Mouse (Mus musculus) heart, embryonic 12.5 days (tissue): ENCODE results near the gene Rap1gds1. TPM values are rescaled to one million over a fixed set of nuclear protein-coding genes. Genes with fewer than 3 reads are reported as not detected.

Source experiments
- ATAC-seq: fragments of 200-750 bp; cut with Nextera tagmentation; 2 replicates; pipeline ENCODE4 v1.8.0; 2017; ENCODE audit warnings: moderate TSS enrichment, moderate library complexity; ENCODE audit not compliant: insufficient number of reproducible peaks, low FRiP score
- H3K27ac ChIP-seq: fragments of 300-500 bp; sonication (generic); 2 replicates; pipeline ENCODE4 v1.5.1; 2016; ENCODE audit warnings: mild to moderate bottlenecking, moderate library complexity; ENCODE audit not compliant: poor library complexity, severe bottlenecking
- H3K27me3 ChIP-seq: fragments of 300-500 bp; sonication (generic); replicated peaks from 2 replicates; pipeline ENCODE4 v1.6.1; 2016; ENCODE audit warnings: mild to moderate bottlenecking, moderate library complexity
- H3K36me3 ChIP-seq: fragments of 300-500 bp; sonication (generic); 2 replicates; pipeline ENCODE4 v1.6.1; 2016; ENCODE audit warnings: mild to moderate bottlenecking, moderate library complexity
- H3K4me1 ChIP-seq: fragments of 300-500 bp; sonication (generic); replicated peaks from 2 replicates; pipeline ENCODE4 v1.6.1; 2016; ENCODE audit warnings: mild to moderate bottlenecking
- H3K4me2 ChIP-seq: fragments of 300-500 bp; sonication (generic); 2 replicates; pipeline ENCODE4 v1.6.1; 2016; ENCODE audit warnings: mild to moderate bottlenecking, moderate library complexity
- H3K4me3 ChIP-seq: fragments of 300-500 bp; sonication (generic); 2 replicates; pipeline ENCODE4 v1.5.1; 2016; ENCODE audit warnings: mild to moderate bottlenecking
- H3K9ac ChIP-seq: fragments of 300-500 bp; sonication (generic); 2 replicates; pipeline ENCODE4 v1.6.1; 2016; ENCODE audit warnings: mild to moderate bottlenecking, moderate library complexity
- H3K9me3 ChIP-seq: fragments of 300-500 bp; sonication (generic); replicated peaks from 2 replicates; pipeline ENCODE4 v1.6.1; 2016; ENCODE audit warnings: mild to moderate bottlenecking, moderate library complexity
- WGBS: fragments of 180-500 bp; shearing (Covaris S2); methylation state at CpG from one replicate; pipeline ENCODE4 v1.1.7; 2016; 5-methylcytosine and 5-hydroxymethylcytosine counted together
- polyA plus RNA-seq: library from polyadenylated mRNA; unstranded; fragments of >200 nt; fragmentation: Nextera tagmentation; extraction: Ambion mirVana; gene quantifications from 2 replicates; pipeline ENCODE4 v1.2.1, GENCODE M21; 2016

Rap1gds1 gene
- polyA plus RNA-seq, 1 experiment from 2014 or later: 58.8 TPM

- 75% methylated on average over 9 of the region's 9 CpGs for WGBS
- no peaks in the 10 kb centered on the region for H3K27me3 ChIP-seq
- no peak overlapping the region for H3K27ac ChIP-seq
- ATAC-seq: no peak
- no peak overlapping the region for H3K4me2 ChIP-seq
- H3K9ac ChIP-seq: no peak overlapping the region
- H3K4me3 ChIP-seq: no peak overlapping the region
- 0 out of 2 replicates have a peak, but pooled peaks cover 3% of the 10 kb centered on the region for H3K9me3 ChIP-seq
- no peaks in the 10 kb centered on the region for H3K4me1 ChIP-seq
- H3K36me3 ChIP-seq: peaks cover 51% of the 10 kb centered on the region
Measured at GRCm38 (mm10) chr3:138941604-138942003, 133.4 kb downstream of the Rap1gds1 start.

GRCm38 (mm10) chr3:138937241-138937640, 137.8 kb downstream of the Rap1gds1 start:
- no peak for ATAC-seq
- no peak overlapping the region for H3K27ac ChIP-seq
- no peaks in the 10 kb centered on the region for H3K9me3 ChIP-seq
- no peak overlapping the region for H3K4me3 ChIP-seq
- 94% methylated on average over 10 of the region's 10 CpGs for WGBS
- H3K4me1 ChIP-seq: no peaks in the 10 kb centered on the region
- no peaks in the 10 kb centered on the region for H3K27me3 ChIP-seq
- no peak overlapping the region for H3K9ac ChIP-seq
- no peak overlapping the region for H3K4me2 ChIP-seq
- peaks cover 44% of the 10 kb centered on the region for H3K36me3 ChIP-seq

GRCm38 (mm10) chr3:138936780-138937179, 138.2 kb downstream of the Rap1gds1 start:
- 90% methylated on average over 8 of the region's 8 CpGs for WGBS
- Histone ChIP-seq H3K4me1 (no peaks in the 10 kb centered on the region), H3K9me3 (no peaks in the 10 kb centered on the region), H3K4me3 (no peak overlapping the region), H3K4me2 (no peak overlapping the region), H3K36me3 (peaks cover 44% of the 10 kb centered on the region), H3K27me3 (no peaks in the 10 kb centered on the region), H3K9ac (no peak overlapping the region), H3K27ac (no peak overlapping the region)
- no peak for ATAC-seq

- Histone ChIP-seq H3K9me3 (no peaks in the 10 kb centered on the region), H3K36me3 (peaks cover 35% of the 10 kb centered on the region), H3K4me2 (no peak overlapping the region), H3K9ac (no peak overlapping the region), H3K4me1 (no peaks in the 10 kb centered on the region), H3K27me3 (no peaks in the 10 kb centered on the region), H3K4me3 (no peak overlapping the region), H3K27ac (no peak overlapping the region)
- no peak for ATAC-seq
- WGBS: 90% methylated on average over 4 of the region's 4 CpGs
Measured at GRCm38 (mm10) chr3:138927437-138927836, 147.6 kb downstream of the Rap1gds1 start.

- H3K9me3 ChIP-seq: no peaks in the 10 kb centered on the region
- H3K4me3 ChIP-seq: no peak overlapping the region
- 75% methylated on average over 8 of the region's 8 CpGs for WGBS
- peaks cover 31% of the 10 kb centered on the region for H3K36me3 ChIP-seq
- ATAC-seq: no peak
- H3K27ac ChIP-seq: no peak overlapping the region
- H3K4me1 ChIP-seq: no peaks in the 10 kb centered on the region
- H3K27me3 ChIP-seq: no peaks in the 10 kb centered on the region
- H3K4me2 ChIP-seq: no peak overlapping the region
- no peak overlapping the region for H3K9ac ChIP-seq
Measured at GRCm38 (mm10) chr3:138926161-138926560, 148.8 kb downstream of the Rap1gds1 start.

- Histone ChIP-seq H3K27ac (no peak overlapping the region), H3K9ac (no peak overlapping the region), H3K36me3 (0 out of 2 replicates have a peak, but pooled peaks cover 3% of the 10 kb centered on the region), H3K27me3 (0 out of 2 replicates have a peak, but pooled peaks cover 7% of the 10 kb centered on the region), H3K4me2 (no peak overlapping the region), H3K9me3 (no peaks in the 10 kb centered on the region), H3K4me1 (peaks cover 27% of the 10 kb centered on the region), H3K4me3 (no peak overlapping the region)
- peak; percentile 89 for ATAC-seq
- WGBS: 26% methylated on average over 4 of the region's 4 CpGs
Measured at GRCm38 (mm10) chr3:138918241-138918640, 156.8 kb downstream of the Rap1gds1 start.

- 46% methylated on average over 4 of the region's 4 CpGs for WGBS
- Histone ChIP-seq H3K4me3 (no peak overlapping the region), H3K36me3 (0 out of 2 replicates have a peak, but pooled peaks cover 3% of the 10 kb centered on the region), H3K4me1 (peaks cover 27% of the 10 kb centered on the region), H3K27me3 (0 out of 2 replicates have a peak, but pooled peaks cover 7% of the 10 kb centered on the region), H3K9me3 (no peaks in the 10 kb centered on the region), H3K4me2 (no peak overlapping the region), H3K9ac (no peak overlapping the region), H3K27ac (no peak overlapping the region)
- no peak for ATAC-seq
Measured at GRCm38 (mm10) chr3:138917016-138917415, 158.0 kb downstream of the Rap1gds1 start.

- H3K36me3 ChIP-seq: 0 out of 2 replicates have a peak, but pooled peaks cover 3% of the 10 kb centered on the region
- no peak for ATAC-seq
- no peaks in the 10 kb centered on the region for H3K9me3 ChIP-seq
- WGBS: 92% methylated on average over 4 of the region's 4 CpGs
- no peak overlapping the region for H3K27ac ChIP-seq
- H3K4me1 ChIP-seq: peaks cover 27% of the 10 kb centered on the region
- no peak overlapping the region for H3K4me2 ChIP-seq
- H3K9ac ChIP-seq: no peak overlapping the region
- H3K27me3 ChIP-seq: 0 out of 2 replicates have a peak, but pooled peaks cover 7% of the 10 kb centered on the region
- no peak overlapping the region for H3K4me3 ChIP-seq
Measured at GRCm38 (mm10) chr3:138916591-138916990, 158.4 kb downstream of the Rap1gds1 start.

GRCm38 (mm10) chr3:138914626-138915288, 160.2 kb downstream of the Rap1gds1 start:
- WGBS: 62% methylated on average over 8 of the region's 8 CpGs
- H3K27ac ChIP-seq: no peak overlapping the region
- H3K36me3 ChIP-seq: 0 out of 2 replicates have a peak, but pooled peaks cover 3% of the 10 kb centered on the region
- H3K9me3 ChIP-seq: no peaks in the 10 kb centered on the region
- no peak overlapping the region for H3K9ac ChIP-seq
- H3K4me1 ChIP-seq: peaks cover 27% of the 10 kb centered on the region
- 0 out of 2 replicates have a peak, but pooled peaks cover 7% of the 10 kb centered on the region for H3K27me3 ChIP-seq
- H3K4me2 ChIP-seq: no peak overlapping the region
- no peak overlapping the region for H3K4me3 ChIP-seq
- no peak for ATAC-seq

- Histone ChIP-seq H3K9ac (no peak overlapping the region), H3K9me3 (no peaks in the 10 kb centered on the region), H3K4me1 (peaks cover 19% of the 10 kb centered on the region), H3K27me3 (0 out of 2 replicates have a peak, but pooled peaks cover 9% of the 10 kb centered on the region), H3K4me2 (no peak overlapping the region), H3K36me3 (no peaks in the 10 kb centered on the region), H3K27ac (no peak overlapping the region), H3K4me3 (no peak overlapping the region)
- 80% methylated on average over 8 of the region's 8 CpGs for WGBS
- ATAC-seq: no peak
Measured at GRCm38 (mm10) chr3:138912504-138912903, 162.5 kb downstream of the Rap1gds1 start.

GRCm38 (mm10) chr3:138909313-138909712, 165.7 kb downstream of the Rap1gds1 start:
- Histone ChIP-seq H3K27me3 (0 out of 2 replicates have a peak, but pooled peaks cover 12% of the 10 kb centered on the region), H3K4me2 (no peak overlapping the region), H3K9ac (no peak overlapping the region), H3K4me3 (no peak overlapping the region), H3K36me3 (no peaks in the 10 kb centered on the region), H3K4me1 (peaks cover 6% of the 10 kb centered on the region; the same call in 1 of the 2 replicates), H3K27ac (no peak overlapping the region), H3K9me3 (no peaks in the 10 kb centered on the region)
- whole genome bisulfite sequencing: 83% methylated on average over 2 of the region's 2 CpGs
- no peak for ATAC-seq
